Mouse (Mus musculus) embryonic facial prominence, embryonic 11.5 days (tissue): ENCODE measurements at regions not wholly inside any gene's neighbourhood (a gene's known extent, or its start where the extent isn't known, plus 50 kb on each side); places are given as distances from the start of the nearest gene placed in this dataset.

Source experiments
- ATAC-seq: fragments of 200-750 bp; cut with Nextera tagmentation; replicated peaks from 2 replicates; pipeline ENCODE4 v1.8.0; 2017; ENCODE audit warnings: low read depth; ENCODE audit not compliant: insufficient number of reproducible peaks, low FRiP score, low TSS enrichment
- DNase-seq: peaks from one replicate; pipeline ENCODE4 v3.0.0-alpha.2; 2015; ENCODE audit warnings: low spot score
- H3K27ac ChIP-seq: fragments of 300-500 bp; sonication (generic); replicated peaks from 2 replicates; pipeline ENCODE4 v1.5.1; 2014; ENCODE audit warnings: mild to moderate bottlenecking, low read depth, low read length, control low read depth
- H3K27me3 ChIP-seq: fragments of 300-500 bp; sonication (generic); 2 replicates; pipeline ENCODE4 v1.6.1; 2014; ENCODE audit warnings: mild to moderate bottlenecking, low read length, moderate library complexity, mixed read lengths; ENCODE audit not compliant: control insufficient read depth, insufficient read depth
- H3K36me3 ChIP-seq: fragments of 300-500 bp; sonication (generic); replicated peaks from 2 replicates; pipeline ENCODE4 v1.6.1; 2014; ENCODE audit warnings: low read depth, mild to moderate bottlenecking, low read length, moderate library complexity, mixed read lengths; ENCODE audit not compliant: control insufficient read depth, insufficient read depth
- H3K4me1 ChIP-seq: fragments of 300-500 bp; sonication (generic); 2 replicates; pipeline ENCODE4 v1.6.1; 2014; ENCODE audit warnings: low read length, mixed read lengths; ENCODE audit not compliant: control insufficient read depth, insufficient read depth
- H3K4me2 ChIP-seq: fragments of 300-500 bp; sonication (generic); 2 replicates; pipeline ENCODE4 v1.6.1; 2014; ENCODE audit warnings: low read depth, mild to moderate bottlenecking, control low read depth, low read length, moderate library complexity
- H3K4me3 ChIP-seq: fragments of 300-500 bp; sonication (generic); 2 replicates; pipeline ENCODE4 v1.5.1; 2014; ENCODE audit warnings: low read depth, low read length, control low read depth
- H3K9ac ChIP-seq: fragments of 300-500 bp; sonication (generic); replicated peaks from 2 replicates; pipeline ENCODE4 v1.6.1; 2014; ENCODE audit warnings: mild to moderate bottlenecking, control low read depth, low read length
- H3K9me3 ChIP-seq: fragments of 300-500 bp; sonication (generic); replicated peaks from 2 replicates; pipeline ENCODE4 v1.6.1; 2016; ENCODE audit warnings: mild to moderate bottlenecking, low read length, inconsistent platforms, mixed read lengths; ENCODE audit not compliant: control insufficient read depth
- WGBS: fragments of 180-500 bp; shearing (Covaris S2); extraction: QIAGEN DNeasy Blood & Tissue Kit; methylation state at CpG from one replicate; pipeline ENCODE4 v1.1.7; 2014; 5-methylcytosine and 5-hydroxymethylcytosine counted together

DNA sequence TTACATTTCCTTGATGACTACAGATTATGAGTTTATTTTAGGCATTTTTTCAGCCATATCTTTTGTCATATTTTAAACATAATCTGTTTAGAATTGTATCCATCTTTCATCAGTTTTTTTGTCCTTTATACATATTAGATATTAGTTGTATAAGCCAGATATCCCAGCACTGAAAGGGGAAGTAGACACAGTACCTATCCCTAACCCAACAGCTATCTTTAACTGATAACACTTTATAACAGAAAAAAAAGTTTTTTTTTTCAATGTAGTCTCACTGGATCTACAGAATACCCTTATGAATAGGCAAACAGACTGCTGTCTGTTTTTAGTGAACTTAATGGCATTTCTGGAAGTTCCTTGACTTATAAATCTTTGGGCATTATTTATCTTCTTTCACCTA lies 1152.1 kb upstream of the Fam98a start:
- Histone ChIP-seq H3K27ac (no peak overlapping the region), H3K4me1 (no peaks in the 10 kb centered on the region), H3K9ac (no peak overlapping the region), H3K4me2 (no peak overlapping the region), H3K36me3 (no peaks in the 10 kb centered on the region), H3K27me3 (no peaks in the 10 kb centered on the region), H3K9me3 (no peaks in the 10 kb centered on the region), H3K4me3 (no peak overlapping the region)
- ATAC-seq (no peak), DNase-seq (no peak)

DNA sequence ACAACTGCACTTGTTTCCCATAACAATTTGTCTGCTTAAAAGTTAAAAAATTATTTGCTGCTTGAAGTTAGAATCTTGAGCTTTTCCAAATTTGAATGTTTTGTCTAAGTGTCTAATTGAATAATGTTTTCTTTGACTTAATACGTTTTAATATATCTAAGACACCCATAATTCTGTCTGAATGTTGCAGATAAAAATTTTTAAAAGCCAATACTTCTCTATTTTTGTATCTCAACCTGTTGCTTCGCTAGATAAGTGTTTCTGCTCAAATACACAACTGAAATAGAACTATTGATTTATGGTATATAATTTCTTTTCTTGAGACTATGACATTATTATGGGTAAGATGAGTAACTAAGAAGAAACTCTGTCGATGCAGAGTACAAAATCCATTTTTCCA lies 1144.5 kb upstream of the Fam98a start:
- ATAC-seq = no peak
- no peak for DNase-seq
- Histone ChIP-seq H3K4me2 (no peak overlapping the region), H3K36me3 (no peaks in the 10 kb centered on the region), H3K4me3 (no peak overlapping the region), H3K9ac (no peak overlapping the region), H3K27me3 (no peaks in the 10 kb centered on the region), H3K9me3 (no peaks in the 10 kb centered on the region), H3K27ac (no peak overlapping the region), H3K4me1 (no peaks in the 10 kb centered on the region)
- whole genome bisulfite sequencing = 73% methylated on average over 3 of the region's 3 CpGs

DNA sequence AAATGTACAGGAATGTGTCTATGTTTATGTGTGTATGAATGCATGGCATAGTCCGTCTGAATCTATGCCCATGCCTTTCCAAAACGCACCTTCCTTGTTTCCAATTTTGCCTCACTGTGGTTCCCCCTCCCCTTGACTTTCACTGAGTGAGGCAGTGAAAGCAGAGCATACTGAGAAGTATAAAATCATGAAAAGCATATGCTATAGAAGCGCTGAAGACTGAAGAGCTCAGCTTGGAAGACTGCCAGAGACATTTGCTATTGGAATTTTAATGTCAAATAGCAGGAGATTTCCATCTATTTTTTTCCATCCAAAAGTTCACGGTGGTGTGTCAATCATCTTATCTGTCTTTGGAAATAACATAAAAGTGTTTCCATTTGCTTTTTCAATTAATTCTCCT lies 1106.3 kb upstream of the Fam98a start:
- ATAC-seq (no peak), DNase-seq (no peak)
- Histone ChIP-seq H3K27me3 (no peaks in the 10 kb centered on the region), H3K9ac (no peak overlapping the region), H3K36me3 (no peaks in the 10 kb centered on the region), H3K27ac (no peak overlapping the region), H3K9me3 (no peaks in the 10 kb centered on the region), H3K4me1 (no peaks in the 10 kb centered on the region), H3K4me3 (no peak overlapping the region), H3K4me2 (no peak overlapping the region)
- 76% methylated on average over 4 of the region's 4 CpGs for WGBS

DNA sequence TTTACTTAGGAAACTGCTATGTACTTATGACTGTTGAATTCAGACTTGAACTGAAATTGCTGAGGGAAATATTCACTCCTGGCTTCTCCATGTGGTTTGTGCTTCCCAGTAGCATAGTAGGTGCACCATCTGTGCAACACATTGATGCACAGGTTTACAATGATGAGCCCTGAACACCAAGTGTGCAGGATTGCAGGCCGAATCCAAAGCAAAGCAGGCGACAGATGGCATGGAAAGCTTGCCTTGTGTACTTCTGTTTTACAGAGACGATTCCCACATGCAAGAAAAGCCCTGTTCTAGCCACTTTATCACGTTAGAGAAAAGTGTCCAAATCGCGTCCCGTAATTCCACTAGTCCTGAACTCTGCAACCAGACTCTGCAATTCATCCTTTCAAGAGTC lies 1074.2 kb upstream of the Fam98a start:
- DNase-seq (no peak), ATAC-seq (no peak)
- Histone ChIP-seq H3K27ac (no peak overlapping the region), H3K9ac (no peak overlapping the region), H3K4me1 (no peaks in the 10 kb centered on the region), H3K27me3 (no peaks in the 10 kb centered on the region), H3K36me3 (no peaks in the 10 kb centered on the region), H3K9me3 (no peaks in the 10 kb centered on the region), H3K4me3 (no peak overlapping the region), H3K4me2 (no peak overlapping the region)
- 87% methylated on average over 7 of the region's 7 CpGs for WGBS

DNA sequence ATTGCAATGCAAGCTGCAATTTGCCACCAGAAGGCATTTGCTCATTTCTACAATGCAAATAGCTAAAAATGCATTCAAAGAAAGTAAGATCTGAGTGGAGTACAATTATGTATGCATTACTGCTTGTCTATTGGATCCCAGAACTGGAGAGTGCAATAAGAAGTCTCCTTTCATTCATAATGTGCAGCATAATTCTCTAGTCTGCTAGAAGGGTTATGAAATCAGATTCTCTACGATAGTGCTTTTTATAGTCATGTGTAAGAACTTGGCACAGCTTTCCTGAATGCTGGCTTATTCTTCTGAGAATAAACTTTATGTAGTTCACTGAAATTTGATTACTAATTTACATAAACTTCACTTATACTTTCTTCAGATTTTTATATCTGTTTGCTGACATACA lies 1053.5 kb upstream of the Fam98a start:
- no peak for DNase-seq
- no peak for ATAC-seq
- H3K4me1 ChIP-seq = no peaks in the 10 kb centered on the region
- H3K27ac ChIP-seq = no peak overlapping the region
- no peak overlapping the region for H3K4me3 ChIP-seq
- no peak overlapping the region for H3K9ac ChIP-seq
- 83% methylated on average over 1 of the region's 1 CpGs for WGBS
- no peak overlapping the region for H3K4me2 ChIP-seq
- H3K36me3 ChIP-seq = no peaks in the 10 kb centered on the region
- H3K9me3 ChIP-seq = no peaks in the 10 kb centered on the region
- H3K27me3 ChIP-seq = no peaks in the 10 kb centered on the region

DNA sequence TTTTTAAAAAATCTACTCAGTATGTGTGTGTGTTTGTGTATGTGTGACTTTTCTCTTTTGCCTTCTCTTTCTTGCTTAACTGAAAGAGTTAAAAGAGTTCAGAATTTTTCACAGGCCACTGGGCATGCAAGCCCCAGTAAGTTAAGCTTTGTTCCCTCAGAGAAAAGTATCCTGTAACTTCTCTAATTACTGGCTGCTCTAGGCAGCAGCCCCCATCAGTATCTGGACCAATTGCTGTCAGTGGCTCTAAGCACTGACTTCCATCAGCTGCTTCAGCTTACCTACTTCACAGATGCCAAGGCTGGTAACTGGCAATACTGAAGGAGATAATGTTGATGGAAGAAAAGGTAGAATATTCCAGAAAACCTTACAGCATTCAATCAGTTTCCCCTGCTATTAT lies 1026.6 kb upstream of the Fam98a start:
- no peak overlapping the region for H3K4me3 ChIP-seq
- no peak overlapping the region for H3K27ac ChIP-seq
- DNase-seq = peak; percentile 3
- H3K36me3 ChIP-seq = no peaks in the 10 kb centered on the region
- ATAC-seq = no peak
- H3K4me1 ChIP-seq = no peaks in the 10 kb centered on the region
- H3K9me3 ChIP-seq = no peaks in the 10 kb centered on the region
- no peaks in the 10 kb centered on the region for H3K27me3 ChIP-seq
- H3K9ac ChIP-seq = no peak overlapping the region
- no peak overlapping the region for H3K4me2 ChIP-seq

DNA sequence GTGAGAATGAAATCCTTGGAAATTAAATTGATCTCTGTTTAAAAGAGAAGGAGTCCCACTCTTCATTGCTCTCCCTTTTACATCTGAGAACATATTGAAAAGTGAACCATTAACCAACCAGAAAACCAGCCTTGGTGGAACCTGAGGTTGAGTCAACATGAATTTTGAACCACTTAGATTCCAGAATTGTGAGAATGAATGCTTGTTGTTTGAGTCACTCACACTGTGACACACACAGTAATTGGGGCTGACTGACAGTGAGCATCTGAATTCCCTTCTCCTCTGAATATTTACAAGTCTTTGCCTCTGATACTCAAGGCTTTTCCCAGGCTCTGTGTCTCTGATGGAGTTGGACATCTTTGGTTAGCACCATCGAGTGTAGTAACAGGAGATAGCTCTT lies 1008.0 kb upstream of the Fam98a start:
- 66% methylated on average over 1 of the region's 1 CpGs for WGBS
- no peaks in the 10 kb centered on the region for H3K27me3 ChIP-seq
- no peak for ATAC-seq

DNA sequence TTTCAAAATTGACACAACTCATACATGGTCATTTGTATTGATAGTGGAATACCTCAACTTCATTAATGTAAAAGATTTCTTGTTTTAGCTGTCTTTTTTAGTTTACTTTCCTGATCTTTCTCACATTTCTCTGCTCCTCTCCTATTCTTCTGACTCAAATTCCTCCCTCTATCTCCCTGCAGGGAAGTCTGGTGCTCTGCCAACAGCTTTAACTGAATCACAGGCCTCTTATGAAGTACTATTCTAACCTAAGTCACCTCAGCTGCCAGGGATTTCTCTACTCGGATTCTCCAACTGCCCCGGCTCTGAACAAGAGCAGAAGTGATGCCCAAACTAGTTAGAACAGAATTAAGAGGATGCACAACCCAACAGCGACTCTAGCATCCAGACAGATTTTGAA lies 993.8 kb upstream of the Fam98a start:
- ATAC-seq (no peak), DNase-seq (no peak)
- H3K27ac ChIP-seq = no peak overlapping the region
- no peaks in the 10 kb centered on the region for H3K4me1 ChIP-seq
- no peaks in the 10 kb centered on the region for H3K36me3 ChIP-seq
- no peak overlapping the region for H3K9ac ChIP-seq
- no peaks in the 10 kb centered on the region for H3K27me3 ChIP-seq
- H3K4me2 ChIP-seq = no peak overlapping the region
- 81% methylated on average over 3 of the region's 3 CpGs for WGBS
- no peaks in the 10 kb centered on the region for H3K9me3 ChIP-seq
- H3K4me3 ChIP-seq = no peak overlapping the region

More for the DNA sequence above, 1008.0 kb upstream of the Fam98a start:
- no peak overlapping the region for H3K27ac ChIP-seq
- H3K4me2 ChIP-seq = no peak overlapping the region
- no peaks in the 10 kb centered on the region for H3K4me1 ChIP-seq
- DNase-seq = no peak
- H3K4me3 ChIP-seq = no peak overlapping the region
- no peak overlapping the region for H3K9ac ChIP-seq
- no peaks in the 10 kb centered on the region for H3K36me3 ChIP-seq
- no peaks in the 10 kb centered on the region for H3K9me3 ChIP-seq

DNA sequence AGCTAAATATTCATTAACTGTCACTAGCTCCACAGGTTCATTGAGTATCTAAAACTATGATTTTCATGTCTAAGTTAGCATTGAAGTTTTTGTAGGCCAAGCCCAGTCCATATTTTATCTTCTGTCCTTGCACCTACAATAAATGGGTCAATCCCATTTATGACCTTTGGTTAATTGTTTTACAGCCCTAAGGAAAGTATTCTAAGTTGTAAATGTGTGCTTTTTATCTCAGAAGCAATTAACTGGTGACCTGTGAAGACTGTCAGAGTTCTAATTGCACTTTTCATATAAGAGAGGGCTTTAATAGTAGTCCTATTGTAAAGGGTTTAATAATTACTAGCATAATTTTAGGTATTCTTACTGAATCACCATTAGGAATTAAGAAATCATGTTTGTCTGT lies 984.0 kb upstream of the Fam98a start:
- H3K4me2 ChIP-seq = no peak overlapping the region
- H3K9me3 ChIP-seq = no peaks in the 10 kb centered on the region
- DNase-seq (no peak), ATAC-seq (no peak)
- no peaks in the 10 kb centered on the region for H3K36me3 ChIP-seq
- H3K27me3 ChIP-seq = no peaks in the 10 kb centered on the region
- no peak overlapping the region for H3K9ac ChIP-seq
- H3K4me1 ChIP-seq = no peaks in the 10 kb centered on the region
- H3K4me3 ChIP-seq = no peak overlapping the region
- no peak overlapping the region for H3K27ac ChIP-seq
